Mouse (Mus musculus): ENCODE results near the gene Gm49369. TPM values are rescaled to one million over a fixed set of nuclear protein-coding genes. Genes with fewer than 3 reads are reported as not detected.
A peak's percentile ranks its signal among the peaks of the same experiment; 100 is the strongest.

Gene Gm49369
- polyA plus RNA-seq, 1 experiment from 2014 or later: not detected

DNA sequence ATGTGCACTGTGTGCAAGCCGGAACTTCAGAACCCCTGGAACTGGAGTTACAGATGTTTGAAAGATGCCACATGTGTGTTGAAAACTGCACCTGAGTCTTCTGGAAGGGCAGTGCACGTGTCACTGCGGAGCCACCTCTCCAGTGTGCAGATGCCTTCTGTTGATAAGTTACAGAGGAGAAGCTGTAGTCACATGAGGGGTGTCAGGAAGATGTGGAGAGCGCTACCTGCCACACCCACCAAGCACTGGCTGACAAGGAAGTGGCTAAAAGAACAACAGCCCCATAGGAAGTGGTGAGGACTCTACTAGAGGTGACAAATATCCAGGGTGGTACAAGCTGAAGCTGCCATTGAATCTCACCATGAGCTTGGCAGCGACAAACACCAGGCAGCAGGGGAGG lies 28.6 kb downstream of the Gm49369 start:
- H3K36me3 ChIP-seq (ENCODE audit: control insufficient read depth, insufficient read depth): no peaks in the 10 kb centered on the region
- no peak overlapping the region for H3K4me3 ChIP-seq (ENCODE audit: low read length)
- no peak overlapping the region for H3K4me2 ChIP-seq (ENCODE audit: low read depth, low read length)
- no peak overlapping the region for H3K9ac ChIP-seq (ENCODE audit: low read length)
- H3K4me1 ChIP-seq (ENCODE audit: control insufficient read depth, insufficient read depth, low read length): peaks cover 9% of the 10 kb centered on the region
- WGBS: 41% methylated on average over 5 of the region's 5 CpGs
- H3K27ac ChIP-seq (ENCODE audit: low read length): no peak overlapping the region; the same call in 1 of the 2 replicates
- peak; percentile 69 for ATAC-seq (replicated peaks; ENCODE audit: extremely low read depth, insufficient read depth, low FRiP score)
- H3K9me3 ChIP-seq (replicated peaks; ENCODE audit: control insufficient read depth, low read length): no peaks in the 10 kb centered on the region
- peaks cover 2% of the 10 kb centered on the region; the same call in 1 of the 2 replicates for H3K27me3 ChIP-seq (ENCODE audit: control insufficient read depth, insufficient read depth, low read length)

GRCm38 (mm10) chr7:142351569-142351968 lies 30.9 kb downstream of the Gm49369 start:
- Histone ChIP-seq H3K4me2 (ENCODE audit: low read depth, low read length) (no peak overlapping the region), H3K9me3 (replicated peaks; ENCODE audit: control insufficient read depth, low read length) (no peaks in the 10 kb centered on the region), H3K36me3 (ENCODE audit: control insufficient read depth, insufficient read depth) (no peaks in the 10 kb centered on the region), H3K27ac (ENCODE audit: low read length) (no peak overlapping the region), H3K4me3 (ENCODE audit: low read length) (no peak overlapping the region), H3K27me3 (ENCODE audit: control insufficient read depth, insufficient read depth, low read length) (peaks cover 2% of the 10 kb centered on the region; the same call in 1 of the 2 replicates), H3K4me1 (ENCODE audit: control insufficient read depth, insufficient read depth, low read length) (peaks cover 9% of the 10 kb centered on the region), H3K9ac (ENCODE audit: low read length) (no peak overlapping the region)
- WGBS: 65% methylated on average over 5 of the region's 5 CpGs
- no peak for ATAC-seq (replicated peaks; ENCODE audit: extremely low read depth, insufficient read depth, low FRiP score)

GRCm38 (mm10) chr7:142349308-142349961 lies 33.0 kb downstream of the Gm49369 start:
- H3K27me3 ChIP-seq (ENCODE audit: control insufficient read depth, insufficient read depth, low read length): no peaks in the 10 kb centered on the region
- 45% methylated on average over 9 of the region's 9 CpGs for WGBS
- H3K36me3 ChIP-seq (ENCODE audit: control insufficient read depth, insufficient read depth): no peaks in the 10 kb centered on the region
- H3K4me2 ChIP-seq (ENCODE audit: low read depth, low read length): no peak overlapping the region
- peaks cover 5% of the 10 kb centered on the region for H3K4me1 ChIP-seq (ENCODE audit: control insufficient read depth, insufficient read depth, low read length)
- no peak overlapping the region for H3K9ac ChIP-seq (ENCODE audit: low read length)
- H3K27ac ChIP-seq (ENCODE audit: low read length): no peak overlapping the region
- no peak overlapping the region for H3K4me3 ChIP-seq (ENCODE audit: low read length)
- H3K9me3 ChIP-seq (replicated peaks; ENCODE audit: control insufficient read depth, low read length): no peaks in the 10 kb centered on the region
- ATAC-seq (replicated peaks; ENCODE audit: extremely low read depth, insufficient read depth, low FRiP score): no peak

GRCm38 (mm10) chr7:142347542-142347941 lies 34.9 kb downstream of the Gm49369 start:
- 61% methylated on average over 4 of the region's 4 CpGs for WGBS
- ATAC-seq (replicated peaks; ENCODE audit: extremely low read depth, insufficient read depth, low FRiP score): no peak
- Histone ChIP-seq H3K4me3 (ENCODE audit: low read length) (no peak overlapping the region), H3K4me2 (ENCODE audit: low read depth, low read length) (no peak overlapping the region), H3K9ac (ENCODE audit: low read length) (no peak overlapping the region), H3K9me3 (replicated peaks; ENCODE audit: control insufficient read depth, low read length) (no peaks in the 10 kb centered on the region), H3K27me3 (ENCODE audit: control insufficient read depth, insufficient read depth, low read length) (no peaks in the 10 kb centered on the region), H3K4me1 (ENCODE audit: control insufficient read depth, insufficient read depth, low read length) (no peaks in the 10 kb centered on the region), H3K36me3 (ENCODE audit: control insufficient read depth, insufficient read depth) (no peaks in the 10 kb centered on the region), H3K27ac (ENCODE audit: low read length) (no peak overlapping the region)

- Histone ChIP-seq H3K9ac (ENCODE audit: low read length) (peak overlapping the region; percentile 25; the same call in 1 of the 2 replicates), H3K4me3 (ENCODE audit: low read length) (no peak overlapping the region), H3K27me3 (ENCODE audit: control insufficient read depth, insufficient read depth, low read length) (no peaks in the 10 kb centered on the region), H3K4me2 (ENCODE audit: low read depth, low read length) (no peak overlapping the region), H3K36me3 (ENCODE audit: control insufficient read depth, insufficient read depth) (no peaks in the 10 kb centered on the region), H3K27ac (ENCODE audit: low read length) (peak overlapping the region; percentile 18; the same call in 1 of the 2 replicates), H3K4me1 (ENCODE audit: control insufficient read depth, insufficient read depth, low read length) (peaks cover 18% of the 10 kb centered on the region), H3K9me3 (replicated peaks; ENCODE audit: control insufficient read depth, low read length) (no peaks in the 10 kb centered on the region)
- WGBS: 64% methylated on average over 3 of the region's 3 CpGs
- ATAC-seq (replicated peaks; ENCODE audit: extremely low read depth, insufficient read depth, low FRiP score): no peak; the same call in 1 of the 2 replicates
Observed at GRCm38 (mm10) chr7:142342247-142342640, 40.2 kb downstream of the Gm49369 start.

DNA sequence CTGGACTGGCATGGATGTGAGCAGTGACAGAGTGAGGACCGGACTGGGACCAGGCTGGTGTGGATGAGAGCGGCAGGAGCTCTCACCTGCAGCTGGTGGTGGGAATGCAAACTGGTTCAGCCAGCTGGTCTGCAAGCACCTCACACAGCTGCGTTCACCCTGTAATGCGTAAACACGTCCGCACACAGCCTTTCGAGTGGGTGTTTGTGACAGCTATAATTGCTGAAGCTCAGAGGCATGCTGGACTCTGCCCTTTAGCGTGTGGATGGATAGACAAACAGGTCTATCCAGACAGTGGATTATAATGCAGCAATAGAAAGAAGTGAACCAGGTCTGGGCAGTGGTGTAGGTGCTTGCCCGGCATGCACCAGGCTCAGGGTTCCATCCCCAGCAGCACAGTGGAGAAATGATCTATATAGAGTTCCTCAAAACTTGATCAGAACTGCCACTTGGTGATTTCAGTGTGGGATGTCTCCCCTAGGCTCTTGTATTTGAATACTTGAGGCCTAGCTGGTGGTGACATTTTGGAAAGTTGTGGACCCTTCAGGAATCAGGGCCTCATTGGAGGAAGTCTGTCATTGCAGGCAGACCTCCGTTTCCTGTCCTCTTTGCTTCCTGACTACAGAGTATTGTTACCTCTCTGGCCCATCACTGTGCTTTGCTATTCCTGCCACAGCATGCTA lies 40.8 kb downstream of the Gm49369 start:
- no peaks in the 10 kb centered on the region for H3K36me3 ChIP-seq (ENCODE audit: control insufficient read depth, insufficient read depth)
- H3K27ac ChIP-seq (ENCODE audit: low read length): no peak overlapping the region
- no peak overlapping the region for H3K4me2 ChIP-seq (ENCODE audit: low read depth, low read length)
- H3K4me1 ChIP-seq (ENCODE audit: control insufficient read depth, insufficient read depth, low read length): peaks cover 18% of the 10 kb centered on the region
- no peaks in the 10 kb centered on the region for H3K27me3 ChIP-seq (ENCODE audit: control insufficient read depth, insufficient read depth, low read length)
- H3K9ac ChIP-seq (ENCODE audit: low read length): no peak overlapping the region; the same call in 1 of the 2 replicates
- H3K9me3 ChIP-seq (replicated peaks; ENCODE audit: control insufficient read depth, low read length): no peaks in the 10 kb centered on the region
- ATAC-seq (replicated peaks; ENCODE audit: extremely low read depth, insufficient read depth, low FRiP score): peak; percentile 38; the same call in 1 of the 2 replicates
- WGBS: 62% methylated on average over 10 of the region's 10 CpGs
- no peak overlapping the region for H3K4me3 ChIP-seq (ENCODE audit: low read length)

GRCm38 (mm10) chr7:142340269-142340970 lies 42.0 kb downstream of the Gm49369 start:
- H3K9ac ChIP-seq (ENCODE audit: low read length): no peak overlapping the region
- no peak overlapping the region for H3K4me3 ChIP-seq (ENCODE audit: low read length)
- WGBS: 51% methylated on average over 10 of the region's 10 CpGs
- no peaks in the 10 kb centered on the region for H3K36me3 ChIP-seq (ENCODE audit: control insufficient read depth, insufficient read depth)
- no peaks in the 10 kb centered on the region for H3K27me3 ChIP-seq (ENCODE audit: control insufficient read depth, insufficient read depth, low read length)
- no peak for ATAC-seq (replicated peaks; ENCODE audit: extremely low read depth, insufficient read depth, low FRiP score)
- no peaks in the 10 kb centered on the region for H3K9me3 ChIP-seq (replicated peaks; ENCODE audit: control insufficient read depth, low read length)
- H3K27ac ChIP-seq (ENCODE audit: low read length): peak overlapping the region; percentile 25; the same call in 1 of the 2 replicates
- H3K4me1 ChIP-seq (ENCODE audit: control insufficient read depth, insufficient read depth, low read length): peaks cover 18% of the 10 kb centered on the region
- H3K4me2 ChIP-seq (ENCODE audit: low read depth, low read length): no peak overlapping the region

- H3K9ac ChIP-seq (ENCODE audit: low read length): no peak overlapping the region
- H3K27ac ChIP-seq (ENCODE audit: low read length): no peak overlapping the region
- WGBS: 83% methylated on average over 8 of the region's 8 CpGs
- no peak overlapping the region for H3K4me2 ChIP-seq (ENCODE audit: low read depth, low read length)
- no peaks in the 10 kb centered on the region for H3K36me3 ChIP-seq (ENCODE audit: control insufficient read depth, insufficient read depth)
- H3K4me1 ChIP-seq (ENCODE audit: control insufficient read depth, insufficient read depth, low read length): peaks cover 17% of the 10 kb centered on the region
- H3K4me3 ChIP-seq (ENCODE audit: low read length): no peak overlapping the region
- H3K9me3 ChIP-seq (replicated peaks; ENCODE audit: control insufficient read depth, low read length): no peaks in the 10 kb centered on the region
- no peaks in the 10 kb centered on the region for H3K27me3 ChIP-seq (ENCODE audit: control insufficient read depth, insufficient read depth, low read length)
- no peak for ATAC-seq (replicated peaks; ENCODE audit: extremely low read depth, insufficient read depth, low FRiP score)
Observed at GRCm38 (mm10) chr7:142335151-142335550, 47.3 kb downstream of the Gm49369 start.

GRCm38 (mm10) chr7:142334246-142334645 lies 48.2 kb downstream of the Gm49369 start:
- Histone ChIP-seq H3K9me3 (replicated peaks; ENCODE audit: control insufficient read depth, low read length) (no peaks in the 10 kb centered on the region), H3K4me2 (ENCODE audit: low read depth, low read length) (no peak overlapping the region), H3K36me3 (ENCODE audit: control insufficient read depth, insufficient read depth) (no peaks in the 10 kb centered on the region), H3K9ac (ENCODE audit: low read length) (no peak overlapping the region), H3K27ac (ENCODE audit: low read length) (no peak overlapping the region), H3K4me3 (ENCODE audit: low read length) (no peak overlapping the region), H3K4me1 (ENCODE audit: control insufficient read depth, insufficient read depth, low read length) (peaks cover 26% of the 10 kb centered on the region), H3K27me3 (ENCODE audit: control insufficient read depth, insufficient read depth, low read length) (no peaks in the 10 kb centered on the region)
- ATAC-seq (replicated peaks; ENCODE audit: extremely low read depth, insufficient read depth, low FRiP score): no peak; the same call in 1 of the 2 replicates
- 0% methylated on average over 3 of the region's 3 CpGs for WGBS
